Mouse (Mus musculus) lung, postnatal 0 days (tissue): Measurements from ENCODE around the gene Gm48552.

Experiments
- CTCF ChIP-seq: IDR thresholded peaks from 2 replicates; pipeline ENCODE4 v1.5.1; 2016; ENCODE audit warnings: antibody characterized with exemption, mild to moderate bottlenecking
- EP300 ChIP-seq: IDR thresholded peaks from 2 replicates; pipeline ENCODE4 v1.6.1; 2016; ENCODE audit warnings: antibody characterized with exemption, mild to moderate bottlenecking, control low read depth

DNA sequence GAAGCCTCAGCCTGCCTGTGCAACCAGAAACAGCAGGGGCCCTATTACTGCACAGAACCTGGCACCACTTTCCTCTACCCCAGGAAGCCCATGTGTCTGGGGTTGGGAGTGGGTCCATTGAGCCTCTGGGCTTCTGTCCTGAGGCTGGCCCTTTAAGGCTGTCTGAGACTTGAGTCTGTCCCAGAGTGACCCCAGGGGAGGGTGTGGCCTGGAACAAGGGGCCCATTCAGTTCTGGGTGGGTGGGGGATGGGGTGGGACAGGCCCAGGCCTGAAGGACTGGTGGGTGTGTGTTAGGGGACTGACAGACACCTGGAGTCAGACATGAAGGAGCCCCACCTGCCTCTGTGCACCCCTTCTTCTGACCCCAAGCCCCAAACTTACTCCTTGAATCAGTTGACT is 25.9 kb downstream of the Gm48552 start:
- TF ChIP-seq CTCF (no peak), EP300 (no peak)
